Mouse (Mus musculus) layer of hippocampus, adult 2 months (tissue): ENCODE measurements around the gene E330017A01Rik. TPM values are rescaled to one million over a fixed set of nuclear protein-coding genes. Genes with fewer than 3 reads are reported as not detected.
A peak's percentile ranks its signal among the peaks of the same experiment; 100 is the strongest.

Source experiments
- DNase-seq, 2 experiments: peaks; one replicate each; pipeline ENCODE4 v3.0.0; 2022; ENCODE audit warnings: low spot score in 2 of 2
- H3K27ac ChIP-seq: fragments of 200-600 bp; 2 replicates; pipeline ENCODE4 v1.8.1; 2022
- H3K4me3 ChIP-seq: fragments of 200-600 bp; 2 replicates; pipeline ENCODE4 v1.8.1; 2022; ENCODE audit warnings: mild to moderate bottlenecking
- CTCF ChIP-seq: fragments of 200-600 bp; conservative IDR thresholded peaks from 2 replicates; pipeline ENCODE4 v1.8.1; 2022; ENCODE audit warnings: antibody characterized with exemption, mild to moderate bottlenecking, moderate library complexity
- long read RNA-seq, 2 experiments: library from polyadenylated mRNA; stranded (forward); transcript quantifications; one replicate each; pipeline ENCODE4 v2.0.0; 2021; ENCODE audit warnings: borderline mapping rate in 2 of 2
- total RNA-seq, 2 experiments: library from RNA; stranded (reverse); gene quantifications; 2 replicates each; pipeline ENCODE4 v1.2.3; 2021

E330017A01Rik gene
- total RNA-seq: not detected
- long read RNA-seq, experiment 1: 0 reads
- long read RNA-seq, experiment 2: 0 reads

DNA sequence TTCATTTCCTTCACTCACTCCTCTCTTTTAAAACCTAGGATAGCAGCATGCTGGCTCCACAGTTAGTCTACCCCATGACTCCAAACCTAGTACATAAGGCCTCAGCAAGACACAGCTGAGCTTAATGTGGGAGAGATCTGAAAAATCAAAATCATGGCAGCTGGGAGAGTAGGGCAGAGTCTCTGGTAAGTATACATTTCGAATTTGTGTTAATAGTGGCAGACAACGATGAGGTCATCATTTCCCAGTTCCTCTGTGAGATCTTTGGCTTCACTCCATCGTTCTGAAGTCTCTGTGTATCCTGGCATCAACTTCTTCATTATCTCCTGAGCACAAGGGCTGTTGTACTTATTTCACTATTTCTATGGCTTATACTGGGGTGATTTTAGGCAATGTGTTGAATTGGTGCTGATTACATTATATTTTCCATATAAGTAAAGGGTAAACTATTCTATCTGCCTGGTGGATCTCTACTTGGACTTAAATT, at the start of gene E330017A01Rik:
TSS of gene E330017A01Rik (minus strand) at position 51 of the 487 bp plus-strand sequence.
- Histone ChIP-seq H3K4me3 (no peak within 1 kb of the TSS), H3K27ac (no peak within 1 kb of the TSS)
- DNase-seq: no peak
- TF ChIP-seq CTCF: no peak

DNA sequence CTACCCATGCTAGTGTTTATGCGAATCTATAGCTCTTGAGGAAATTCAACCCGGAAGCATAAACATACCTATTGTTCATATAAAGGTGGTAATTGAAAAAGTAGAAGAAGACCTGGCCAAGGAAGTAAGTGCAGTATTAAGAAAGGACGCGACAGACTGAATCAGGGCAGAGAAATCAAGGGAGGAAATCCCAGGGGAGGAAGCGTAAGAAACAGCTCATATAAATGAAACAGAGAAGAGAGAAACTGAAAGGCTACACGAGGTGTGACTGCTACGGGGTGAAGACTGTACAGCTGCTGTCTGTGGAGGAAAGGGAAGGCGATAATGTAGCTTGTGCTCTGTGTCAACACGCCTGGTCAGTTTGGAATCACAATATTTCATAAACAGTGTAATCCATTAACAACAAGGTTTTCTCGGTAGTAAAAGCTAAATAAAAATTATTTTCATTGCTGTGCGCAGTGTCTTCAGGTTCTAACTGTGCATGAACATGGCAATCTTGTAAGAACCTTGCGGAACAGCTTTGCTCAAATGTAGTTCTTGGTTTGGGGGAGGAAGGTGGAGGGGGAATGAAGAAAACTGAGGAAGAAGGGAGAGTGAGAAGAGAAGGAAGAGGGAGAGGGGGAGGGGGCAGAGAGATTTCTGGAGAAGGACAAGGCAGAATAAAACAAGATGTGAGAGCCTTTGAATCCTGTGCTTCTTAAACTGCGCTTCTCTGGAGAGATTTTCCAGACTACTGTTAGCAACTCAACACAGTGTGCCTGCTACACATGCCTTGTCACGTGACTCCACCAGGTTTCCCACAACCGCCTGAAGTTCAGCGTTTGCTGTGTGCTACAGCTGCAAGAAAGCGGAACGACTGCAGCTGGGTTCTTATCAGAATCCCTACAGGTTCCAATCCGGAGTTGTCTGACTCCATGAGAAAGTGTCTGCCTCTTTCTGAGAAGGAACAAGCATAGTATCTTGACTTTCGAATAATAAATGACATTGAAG, 47.3 kb upstream of the E330017A01Rik start:
- no peak for TF ChIP-seq CTCF
- H3K4me3 ChIP-seq: no peak overlapping the region
- DNase-seq: no peak
- no peak overlapping the region for H3K27ac ChIP-seq

DNA sequence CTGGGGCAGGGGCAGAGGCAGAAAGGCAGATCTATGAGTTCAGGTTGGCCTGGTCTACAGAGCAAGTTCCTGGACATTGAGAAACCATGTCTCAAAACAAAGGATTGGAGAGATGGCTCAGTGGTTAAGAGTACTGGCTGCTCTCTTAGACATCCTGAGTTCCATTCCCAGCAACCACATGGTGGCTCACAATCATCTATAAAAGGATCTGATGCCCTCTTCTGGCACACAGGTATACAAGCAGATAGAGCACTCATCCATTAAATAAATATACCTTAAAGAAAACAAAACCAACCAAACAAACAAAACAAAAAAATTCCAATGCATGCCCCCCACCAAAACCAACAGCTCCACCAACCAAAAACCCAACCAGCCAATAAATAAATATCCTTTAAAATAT, 46.0 kb upstream of the E330017A01Rik start:
- DNase-seq: no peak
- Histone ChIP-seq H3K27ac (no peak overlapping the region), H3K4me3 (no peak overlapping the region)
- peak; percentile 48 for TF ChIP-seq CTCF

DNA sequence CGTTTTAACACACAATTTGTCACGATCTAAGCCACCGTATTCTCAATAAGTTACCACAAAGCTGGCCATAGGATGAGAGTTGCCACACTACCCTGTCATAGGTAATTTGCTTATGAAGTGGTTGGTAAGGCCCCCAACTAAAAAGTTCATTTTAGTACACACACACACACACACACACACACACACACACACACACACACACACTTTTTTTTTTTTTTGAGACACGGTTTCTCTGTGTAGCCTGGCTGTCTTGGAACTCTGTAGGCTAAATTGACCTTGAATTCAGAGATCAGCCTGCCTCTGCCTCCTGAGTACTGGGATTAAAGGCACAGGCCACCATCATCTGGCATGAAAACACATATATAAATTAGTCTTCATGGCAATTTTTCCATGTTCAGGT, 45.4 kb upstream of the E330017A01Rik start:
- Histone ChIP-seq H3K4me3 (no peak overlapping the region), H3K27ac (no peak overlapping the region)
- DNase-seq: no peak
- TF ChIP-seq CTCF: no peak

DNA sequence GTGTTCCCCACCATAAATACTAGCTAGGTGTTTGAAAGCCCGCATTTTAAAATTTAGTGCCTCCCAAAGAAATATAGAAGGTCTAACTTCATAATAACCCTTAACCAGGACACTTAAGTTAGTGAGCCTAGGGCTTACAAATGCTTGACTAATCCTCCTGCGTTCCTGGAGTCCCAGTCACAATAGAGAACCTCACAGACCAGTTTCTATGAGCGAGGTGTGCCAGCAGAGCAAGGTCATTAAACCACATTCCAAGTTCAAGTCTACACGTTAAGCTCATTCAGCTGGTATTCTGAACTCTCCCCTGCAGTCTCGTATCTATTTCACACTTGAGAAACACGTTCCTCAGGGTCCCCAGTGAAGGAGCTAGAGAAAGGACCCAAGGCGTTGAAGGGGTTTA, 44.3 kb upstream of the E330017A01Rik start:
- DNase-seq: no peak
- Histone ChIP-seq H3K27ac (no peak overlapping the region), H3K4me3 (no peak overlapping the region)
- TF ChIP-seq CTCF: no peak

DNA sequence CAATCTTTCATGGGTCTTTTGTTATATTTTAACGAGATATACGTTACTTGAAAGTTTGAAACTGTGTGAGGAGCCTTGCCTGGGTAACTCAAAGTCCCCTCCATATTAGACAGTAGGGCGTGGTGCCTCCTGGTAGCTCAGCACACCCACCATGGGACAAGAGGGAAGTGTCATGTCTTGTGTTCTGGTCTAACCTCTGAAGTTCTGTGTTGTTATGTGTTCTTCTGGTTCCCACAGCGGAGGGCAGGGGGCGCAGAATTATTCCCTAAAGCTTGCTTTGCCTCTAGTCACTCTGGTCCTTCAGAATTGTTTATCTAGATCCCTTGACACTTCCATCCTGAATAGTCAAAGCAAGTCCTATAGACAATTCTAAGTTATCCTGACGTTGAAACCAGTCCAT, 43.5 kb upstream of the E330017A01Rik start:
- TF ChIP-seq CTCF: no peak
- Histone ChIP-seq H3K4me3 (no peak overlapping the region), H3K27ac (no peak overlapping the region)
- no peak for DNase-seq

DNA sequence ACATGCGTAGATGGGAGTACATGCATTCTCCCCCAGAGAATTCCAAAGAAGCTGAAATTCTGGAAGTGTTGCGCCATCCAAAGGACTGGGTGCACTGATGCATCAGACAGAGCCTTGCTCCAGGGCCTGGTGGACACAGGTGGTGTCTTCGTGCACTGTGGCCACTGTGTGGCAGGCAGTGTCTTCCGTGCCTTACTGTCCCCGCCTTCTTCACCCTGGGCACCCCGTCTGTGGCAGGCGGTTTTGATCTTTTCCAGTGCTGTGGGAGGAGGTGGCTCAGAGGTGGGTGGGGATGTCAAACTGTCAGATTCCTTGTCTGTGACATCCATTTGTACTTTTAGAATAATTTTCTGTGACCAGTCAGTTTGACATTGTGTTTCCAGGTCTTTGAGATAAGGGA, 40.1 kb upstream of the E330017A01Rik start:
- no peak; the same call in 1 of the 2 replicates for TF ChIP-seq CTCF
- DNase-seq: no peak
- Histone ChIP-seq H3K27ac (no peak overlapping the region), H3K4me3 (no peak overlapping the region; the same call in 1 of the 2 replicates)

DNA sequence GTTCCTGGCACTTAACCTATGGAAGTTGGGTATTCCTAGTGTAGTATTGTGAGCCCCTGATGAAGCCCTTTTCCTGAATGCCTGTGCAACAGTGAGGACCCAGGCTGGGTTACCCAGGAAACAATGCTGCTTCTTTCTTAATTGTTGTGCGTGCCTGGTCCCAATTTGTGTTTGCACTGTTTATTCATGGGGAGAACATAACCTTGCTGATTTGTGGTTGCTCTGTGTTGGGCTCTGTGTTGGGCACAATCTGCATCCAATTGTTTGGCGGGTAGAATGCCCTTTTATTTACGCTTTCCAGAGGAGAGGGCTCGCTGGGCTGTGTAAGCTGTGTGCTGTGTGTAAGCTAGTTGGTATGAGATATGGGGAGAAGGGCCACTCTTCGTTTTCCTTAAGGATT, 39.0 kb upstream of the E330017A01Rik start:
- no peak overlapping the region; the same call in 1 of the 2 replicates for H3K4me3 ChIP-seq
- no peak for TF ChIP-seq CTCF
- no peak for DNase-seq
- H3K27ac ChIP-seq: peak overlapping the region; percentile 64

DNA sequence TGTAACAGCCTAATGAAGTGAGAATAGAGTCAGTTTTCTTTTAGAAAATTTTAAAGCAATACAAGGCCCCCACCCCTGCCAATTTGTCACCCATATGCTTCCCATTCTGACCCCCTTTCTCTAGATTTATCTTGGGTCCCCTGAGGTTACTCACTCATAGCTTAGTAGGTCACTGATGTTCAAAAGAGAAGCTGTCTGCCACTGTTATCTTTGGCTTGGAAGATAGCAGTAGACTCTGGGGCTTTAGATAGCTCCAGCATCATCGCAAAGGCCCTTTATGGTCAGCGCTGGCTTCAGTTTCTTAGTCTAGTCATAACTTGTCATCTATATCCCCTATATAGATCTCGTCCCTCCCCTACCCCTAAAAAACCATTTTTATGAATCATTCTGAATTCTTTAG, 38.1 kb upstream of the E330017A01Rik start:
- H3K27ac ChIP-seq: peak overlapping the region; percentile 64; the same call in 1 of the 2 replicates
- H3K4me3 ChIP-seq: no peak overlapping the region
- TF ChIP-seq CTCF: no peak
- no peak for DNase-seq

DNA sequence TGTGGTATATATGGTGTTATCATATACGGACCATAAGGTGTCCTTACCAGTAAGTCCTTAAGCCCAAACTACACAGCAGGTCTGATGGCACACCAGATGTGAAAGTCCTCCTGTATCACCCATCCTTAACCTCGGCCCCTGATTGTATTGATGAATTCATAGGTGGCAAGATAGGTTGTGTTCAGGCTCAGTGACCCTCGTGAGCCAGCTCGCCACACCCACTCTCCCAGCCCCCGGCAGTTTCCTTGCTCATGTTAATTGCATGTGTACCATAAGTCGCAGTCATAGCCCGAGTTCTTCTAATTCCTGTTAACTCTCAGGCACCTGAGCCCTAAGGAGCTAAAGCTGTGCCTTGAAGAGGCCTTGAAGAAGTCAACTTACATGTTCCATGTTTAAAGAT, 37.6 kb upstream of the E330017A01Rik start:
- TF ChIP-seq CTCF: no peak
- Histone ChIP-seq H3K27ac (peak overlapping the region; percentile 24; the same call in 1 of the 2 replicates), H3K4me3 (no peak overlapping the region)

DNA sequence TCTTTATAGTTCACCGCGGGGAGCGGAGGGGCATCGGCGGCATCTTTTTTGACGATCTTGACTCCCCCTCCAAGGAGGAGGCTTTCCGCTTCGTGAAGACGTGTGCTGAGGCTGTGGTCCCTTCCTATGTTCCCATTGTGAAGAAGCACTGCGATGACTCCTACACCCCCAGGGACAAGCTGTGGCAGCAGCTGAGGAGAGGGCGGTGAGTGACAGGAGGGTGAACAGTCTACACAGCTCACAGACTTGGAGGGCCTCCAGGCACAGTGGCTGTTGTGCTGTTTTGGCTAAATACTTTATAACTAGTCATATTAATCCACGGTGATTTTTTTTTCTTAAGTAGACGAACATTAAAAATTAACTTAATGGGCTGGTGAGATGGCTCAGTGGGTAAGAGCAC, 36.7 kb upstream of the E330017A01Rik start:
- peak; percentile 84 to 88 for DNase-seq
- no peak overlapping the region; the same call in 1 of the 2 replicates for H3K4me3 ChIP-seq
- TF ChIP-seq CTCF: no peak

More for the DNA sequence above, 37.6 kb upstream of the E330017A01Rik start:
- no peak for DNase-seq

DNA sequence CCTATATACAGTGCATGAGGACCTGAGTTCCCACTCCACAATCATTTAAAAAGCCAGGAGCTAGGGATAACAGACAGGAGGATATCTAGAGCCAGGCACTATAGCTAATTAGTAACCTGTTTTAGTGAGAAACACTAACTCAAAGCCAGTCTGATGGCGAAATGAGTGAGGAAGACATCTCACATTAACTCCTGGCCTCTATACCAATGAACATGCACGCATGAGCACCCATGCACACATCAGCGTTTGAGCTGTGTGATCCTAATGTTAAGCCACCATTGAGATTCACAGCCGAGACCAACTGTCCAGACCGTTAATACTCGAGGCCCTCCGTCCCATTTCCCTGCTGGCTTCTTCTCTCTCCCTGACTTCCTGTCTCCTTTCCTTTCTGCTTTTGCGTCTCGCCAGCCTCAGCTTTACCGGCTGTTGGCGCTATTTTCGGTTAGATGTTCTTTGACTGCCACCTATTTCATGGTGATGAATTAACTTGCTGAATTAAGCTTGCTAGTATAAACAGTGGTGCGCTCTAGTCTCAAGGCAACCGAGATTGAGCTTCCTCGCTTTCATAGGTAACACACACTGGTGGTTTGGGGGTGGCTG, 35.4 kb upstream of the E330017A01Rik start:
- peak overlapping the region; percentile 88; the same call in 1 of the 2 replicates for H3K27ac ChIP-seq
- DNase-seq: no peak
- TF ChIP-seq CTCF: no peak
- H3K4me3 ChIP-seq: no peak overlapping the region

More for the DNA sequence above, 36.7 kb upstream of the E330017A01Rik start:
- H3K27ac ChIP-seq: peak overlapping the region; percentile 88

DNA sequence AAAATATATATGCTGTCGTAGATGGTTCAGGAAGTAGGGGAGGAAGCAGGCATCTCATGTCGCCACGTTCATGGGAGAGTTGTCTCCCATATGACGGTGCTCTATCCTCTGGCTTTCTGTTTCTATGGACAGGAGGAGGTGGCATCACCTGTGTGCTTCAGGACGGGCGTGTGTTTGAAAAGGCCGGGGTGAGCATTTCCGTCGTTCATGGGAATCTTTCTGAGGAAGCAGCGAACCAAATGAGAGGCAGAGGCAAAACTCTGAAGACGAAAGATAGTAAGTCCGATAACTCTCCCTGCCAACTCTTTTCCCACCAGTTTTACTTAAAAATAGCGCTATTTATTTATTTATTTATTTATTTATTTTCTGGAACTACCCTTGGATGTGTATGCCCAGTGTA, 33.9 kb upstream of the E330017A01Rik start:
- no peak for TF ChIP-seq CTCF
- Histone ChIP-seq H3K27ac (peak overlapping the region; percentile 23; the same call in 1 of the 2 replicates), H3K4me3 (no peak overlapping the region; the same call in 1 of the 2 replicates)
- no peak for DNase-seq
